Mouse (Mus musculus): ENCODE data around the gene Mybpc3.

DNA sequence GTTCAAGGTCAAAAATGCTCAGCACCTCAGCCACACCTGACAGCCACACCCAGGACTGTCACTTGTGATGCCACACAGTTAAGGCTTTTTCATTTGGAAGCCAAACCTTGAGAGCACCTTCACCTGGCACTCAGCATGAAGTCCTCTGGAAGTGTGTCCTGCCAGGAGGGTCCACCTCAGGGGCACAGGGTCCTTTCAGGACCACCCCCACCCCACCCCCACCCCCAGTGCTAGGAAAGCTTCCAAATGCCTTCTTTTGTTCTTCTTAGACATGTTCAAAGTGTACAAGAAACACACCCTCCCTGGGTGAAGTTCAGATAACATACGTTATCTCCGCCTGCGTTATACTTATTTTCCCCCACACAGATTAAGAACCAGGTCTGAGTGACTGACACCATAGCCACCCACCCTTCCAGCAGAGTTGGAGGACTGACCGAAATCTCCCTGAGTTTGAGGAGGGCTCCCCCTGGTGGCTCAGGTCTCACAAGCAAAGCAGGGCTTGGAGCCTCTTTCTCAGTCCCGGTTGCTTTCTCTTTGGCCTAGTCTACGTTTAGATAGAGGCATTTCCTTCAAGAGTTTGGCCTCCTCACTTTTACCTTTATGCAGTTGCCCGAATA lies 16.7 kb upstream of the Mybpc3 start:
- TF ChIP-seq CTCF (IDR thresholded peaks at IDR 0.05; ENCODE audit: low read depth, low read length), result peak; percentile 90
- TF ChIP-seq EP300 (IDR thresholded peaks at IDR 0.05; ENCODE audit: insufficient read depth, low read depth, low read length), result no peak
